Mouse (Mus musculus) cerebellum, adult 2 months (tissue): ENCODE data around the gene Krtap27-1.

Source experiments
- CTCF ChIP-seq: fragments of 200-500 bp; IDR thresholded peaks from 2 replicates; pipeline ENCODE4 v1.5.1; 2011; ENCODE audit warnings: low read depth, mild to moderate bottlenecking, control low read depth, low read length, moderate library complexity, borderline replicate concordance; ENCODE audit not compliant: insufficient read depth
- POLR2A ChIP-seq: fragments of 200-500 bp; IDR thresholded peaks from 2 replicates; pipeline ENCODE4 v1.6.1; 2011; ENCODE audit warnings: low read length, control low read depth, borderline replicate concordance; ENCODE audit not compliant: insufficient read depth

DNA sequence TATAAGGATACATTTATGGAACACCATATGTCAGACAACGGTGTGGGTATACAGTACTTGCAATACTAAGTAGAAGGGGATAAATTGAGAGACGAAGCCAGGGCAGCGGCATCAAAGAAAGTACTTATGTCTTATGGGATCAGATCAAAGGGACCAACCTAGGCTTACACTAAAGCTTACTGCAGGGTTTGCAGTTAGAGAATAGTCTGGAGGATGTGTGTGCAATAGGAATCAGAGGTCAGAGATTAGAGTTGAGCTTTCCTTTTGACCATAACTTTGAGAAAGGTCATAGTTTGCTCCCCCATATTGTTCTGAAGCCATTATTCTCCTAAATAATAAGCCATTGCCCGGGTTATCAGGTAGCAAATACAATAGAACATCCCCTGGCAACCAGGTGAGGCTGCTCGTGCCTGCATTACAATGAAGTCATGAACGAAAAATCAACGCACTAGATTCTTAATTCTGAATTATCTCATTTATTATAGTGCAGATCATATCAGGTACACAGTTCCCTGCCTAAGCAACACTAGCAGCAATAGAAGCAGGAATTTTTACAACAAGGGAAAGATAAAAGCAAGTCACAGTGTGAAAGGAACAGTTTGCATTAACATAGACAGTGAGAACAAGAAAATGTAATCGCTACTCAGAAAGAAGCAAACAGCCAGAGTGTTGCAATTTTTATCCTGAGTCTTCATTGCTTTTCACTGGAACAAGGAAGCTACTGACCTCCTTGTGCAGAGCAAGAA, 24.9 kb downstream of the Krtap27-1 start:
- TF ChIP-seq CTCF (no peak), POLR2A (no peak)
